Mouse (Mus musculus): Measurements from ENCODE around the gene Fnip1.
"Not testable (repeated sequence)": the region's sequence is repeated elsewhere in the genome, so short reads cannot be mapped to it uniquely, and the experiment has no call there.

Fnip1 gene

GRCm38 (mm10) chr11:54437823-54438337, at the start of gene Fnip1:
TSS of gene Fnip1 (plus strand) at chr11:54438199.
- peak; percentile 87 to 88 for DNase-seq

- DNase-seq = no peak
Observed at GRCm38 (mm10) chr11:54390386-54390785, 47.6 kb upstream of the Fnip1 start.

- no peak for DNase-seq
Observed at GRCm38 (mm10) chr11:54391326-54391725, 46.7 kb upstream of the Fnip1 start.

- DNase-seq = no peak
Observed at GRCm38 (mm10) chr11:54396686-54397085, 41.3 kb upstream of the Fnip1 start.

GRCm38 (mm10) chr11:54398058-54398457, 39.9 kb upstream of the Fnip1 start:
- DNase-seq = no peak

- DNase-seq = not testable (repeated sequence)
Observed at GRCm38 (mm10) chr11:54400803-54401202, 37.2 kb upstream of the Fnip1 start.

GRCm38 (mm10) chr11:54404885-54405284, 33.1 kb upstream of the Fnip1 start:
- no peak for DNase-seq

GRCm38 (mm10) chr11:54406930-54407546, 31.0 kb upstream of the Fnip1 start:
- no peak for DNase-seq

- DNase-seq = no peak
Observed at GRCm38 (mm10) chr11:54410612-54411011, 27.4 kb upstream of the Fnip1 start.

- DNase-seq = no peak
Observed at GRCm38 (mm10) chr11:54413017-54413416, 25.0 kb upstream of the Fnip1 start.

- no peak for DNase-seq
Observed at GRCm38 (mm10) chr11:54423007-54423406, 15.0 kb upstream of the Fnip1 start.

- DNase-seq = no peak
Observed at GRCm38 (mm10) chr11:54426267-54426666, 11.7 kb upstream of the Fnip1 start.

GRCm38 (mm10) chr11:54427138-54427537, 10.9 kb upstream of the Fnip1 start:
- DNase-seq = no peak

GRCm38 (mm10) chr11:54427695-54428352, 10.2 kb upstream of the Fnip1 start:
- no peak for DNase-seq

GRCm38 (mm10) chr11:54429224-54429623, 8.8 kb upstream of the Fnip1 start:
- no peak for DNase-seq

GRCm38 (mm10) chr11:54435797-54436196, 2.2 kb upstream of the Fnip1 start:
- DNase-seq = no peak

GRCm38 (mm10) chr11:54437310-54437822, 633 bp upstream of the Fnip1 start:
- no peak for DNase-seq

- peak; percentile 51 to 56 for DNase-seq
Observed at GRCm38 (mm10) chr11:54438366-54438781, 375 bp downstream of the Fnip1 start.

GRCm38 (mm10) chr11:54438991-54439690, 1.1 kb downstream of the Fnip1 start:
- no peak for DNase-seq

GRCm38 (mm10) chr11:54439691-54440029, 1.7 kb downstream of the Fnip1 start:
- no peak for DNase-seq

GRCm38 (mm10) chr11:54450757-54451156, 12.8 kb downstream of the Fnip1 start:
- DNase-seq = not testable (repeated sequence)

- no peak for DNase-seq
Observed at GRCm38 (mm10) chr11:54454516-54454915, 16.5 kb downstream of the Fnip1 start.

GRCm38 (mm10) chr11:54456875-54457274, 18.9 kb downstream of the Fnip1 start:
- no peak for DNase-seq

- no peak for DNase-seq
Observed at GRCm38 (mm10) chr11:54458168-54458567, 20.2 kb downstream of the Fnip1 start.
